Mouse (Mus musculus): ENCODE results near the gene Foxp1. TPM values are rescaled to one million over a fixed set of nuclear protein-coding genes. Genes with fewer than 3 reads are reported as not detected.

The Foxp1 gene
- polyA plus RNA-seq, 1 experiment: 17.7 TPM

DNA sequence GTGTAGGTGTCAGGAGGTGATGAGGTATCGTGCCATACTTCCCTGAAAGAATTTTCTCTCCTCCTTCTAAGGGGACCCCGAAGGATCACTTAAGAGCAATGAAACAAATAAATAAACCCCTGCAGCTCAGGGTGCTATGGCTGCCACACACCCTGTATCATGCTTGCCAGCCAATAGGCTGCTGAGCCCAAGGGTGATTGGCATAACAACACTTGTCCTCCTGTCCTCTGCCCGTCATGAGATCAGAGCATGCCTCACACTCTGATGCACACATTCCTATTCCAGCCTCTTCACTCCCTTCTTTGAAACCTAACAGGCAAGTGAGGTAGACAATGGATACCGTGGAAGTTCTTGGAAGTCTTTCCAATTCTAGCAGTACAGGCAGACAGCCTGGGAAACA lies 526.8 kb downstream of the Foxp1 start:
- no peak overlapping the region for H3K4me3 ChIP-seq
- peaks cover 67% of the 10 kb centered on the region for H3K79me2 ChIP-seq (ENCODE audit: control insufficient read depth, insufficient read depth)
- peaks cover 1% of the 10 kb centered on the region for H3K36me3 ChIP-seq (ENCODE audit: control insufficient read depth, insufficient read depth)
- TF ChIP-seq CEBPB (IDR thresholded peaks at IDR 0.05; ENCODE audit: insufficient read depth, poor library complexity, severe bottlenecking): no peak
- TF ChIP-seq E2F4 (IDR thresholded peaks at IDR 0.05; ENCODE audit: insufficient read depth): no peak
- no peak for TF ChIP-seq REST (IDR thresholded peaks at IDR 0.05; ENCODE audit: insufficient read depth, insufficient read length)
- TF ChIP-seq SRF (IDR thresholded peaks at IDR 0.05; ENCODE audit: control insufficient read depth, insufficient read length, low read depth): no peak
- TF ChIP-seq POLR2AphosphoS2 (IDR thresholded peaks at IDR 0.05; ENCODE audit: insufficient read length, low read depth): no peak
- no peak for TF ChIP-seq USF1 (IDR thresholded peaks at IDR 0.05; ENCODE audit: low read depth)
- no peak for TF ChIP-seq TCF3 (IDR thresholded peaks at IDR 0.05; ENCODE audit: insufficient read length, low read depth)
- TF ChIP-seq MYOD1 (IDR thresholded peaks at IDR 0.05; ENCODE audit: control insufficient read depth in 1 of 3, insufficient read length in 2 of 3, low read depth in 2 of 3): no peak
- TF ChIP-seq TCF12 (IDR thresholded peaks at IDR 0.05; ENCODE audit: insufficient read depth, poor library complexity, severe bottlenecking): no peak
- no peak for TF ChIP-seq MYOG (IDR thresholded peaks at IDR 0.05; ENCODE audit: control insufficient read depth in 1 of 3, insufficient read depth in 1 of 3, insufficient read length in 2 of 3, low read depth in 2 of 3)
- no peak for TF ChIP-seq POLR2A (IDR thresholded peaks at IDR 0.05; ENCODE audit: insufficient read length, low read depth)
- TF ChIP-seq MAX (IDR thresholded peaks at IDR 0.05; ENCODE audit: low read depth): no peak
- H3K4me2 ChIP-seq (ENCODE audit: low read depth): no peak overlapping the region
- H3ac ChIP-seq (ENCODE audit: control insufficient read depth, insufficient read length): no peak overlapping the region
- no peaks in the 10 kb centered on the region for H3K27me3 ChIP-seq (ENCODE audit: control insufficient read depth, insufficient read depth, insufficient read length)

DNA sequence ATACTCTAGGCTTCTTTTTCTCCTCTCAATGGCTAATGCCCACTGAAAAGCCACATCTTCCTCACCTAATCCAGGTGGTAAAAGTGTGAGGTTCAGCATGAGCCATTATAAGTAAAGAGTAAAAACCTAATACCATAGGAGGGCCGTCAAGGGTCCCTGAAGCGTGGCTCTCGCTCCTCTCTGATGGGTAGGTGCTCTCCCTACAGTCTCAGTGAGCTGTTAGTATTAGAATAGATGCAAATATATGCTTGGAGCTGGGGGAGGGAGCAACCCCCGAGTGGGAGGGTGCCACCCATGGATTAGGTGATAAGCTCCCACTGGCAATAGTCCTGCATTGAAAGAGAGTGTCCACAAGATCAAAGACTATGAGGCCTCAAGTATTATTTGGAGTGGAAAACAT lies 527.6 kb downstream of the Foxp1 start:
- Histone ChIP-seq H3K4me2 (ENCODE audit: low read depth) (no peak overlapping the region), H3ac (ENCODE audit: control insufficient read depth, insufficient read length) (no peak overlapping the region), H3K27me3 (ENCODE audit: control insufficient read depth, insufficient read depth, insufficient read length) (no peaks in the 10 kb centered on the region), H3K4me3 (no peak overlapping the region), H3K79me2 (ENCODE audit: control insufficient read depth, insufficient read depth) (peaks cover 67% of the 10 kb centered on the region), H3K36me3 (ENCODE audit: control insufficient read depth, insufficient read depth) (no peaks in the 10 kb centered on the region)
- TF ChIP-seq E2F4 (IDR thresholded peaks at IDR 0.05; ENCODE audit: insufficient read depth) (no peak), REST (IDR thresholded peaks at IDR 0.05; ENCODE audit: insufficient read depth, insufficient read length) (no peak), MYOG (IDR thresholded peaks at IDR 0.05; ENCODE audit: control insufficient read depth in 1 of 3, insufficient read depth in 1 of 3, insufficient read length in 2 of 3, low read depth in 2 of 3) (no peak), MAX (IDR thresholded peaks at IDR 0.05; ENCODE audit: low read depth) (no peak), MYOD1 (IDR thresholded peaks at IDR 0.05; ENCODE audit: control insufficient read depth in 1 of 3, insufficient read length in 2 of 3, low read depth in 2 of 3) (no peak)

DNA sequence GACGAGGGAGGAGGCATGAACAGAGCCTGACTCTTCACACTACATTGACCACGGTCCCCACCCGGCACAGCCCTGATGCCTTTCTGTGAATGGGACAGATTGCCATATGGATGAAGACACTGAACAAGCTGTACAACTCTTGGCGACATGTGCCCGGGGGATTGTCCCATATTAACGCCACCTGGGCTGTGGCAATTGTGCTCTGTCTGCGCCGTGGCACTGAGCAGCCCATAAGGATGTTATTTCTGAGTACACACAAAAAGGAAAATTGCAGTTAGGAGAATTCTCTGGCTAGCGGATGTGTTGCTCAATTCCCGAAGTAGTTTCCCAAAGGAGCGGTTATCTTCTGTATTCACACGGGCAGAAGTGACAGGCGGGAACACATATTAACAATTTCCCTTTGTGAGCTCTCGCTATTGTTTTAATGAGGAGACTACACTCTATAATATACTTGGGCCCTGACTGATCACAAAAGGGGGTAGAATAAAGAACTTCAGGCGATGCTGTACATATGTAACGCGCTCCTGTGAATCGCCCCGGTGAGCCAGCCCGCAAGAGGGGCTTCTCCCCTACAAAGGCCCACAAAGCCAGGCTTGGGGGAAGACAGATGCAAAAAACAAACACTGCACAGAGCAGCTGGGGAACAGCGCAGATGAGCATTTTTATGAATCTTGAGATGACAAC lies 528.3 kb downstream of the Foxp1 start:
- Histone ChIP-seq H3K36me3 (ENCODE audit: control insufficient read depth, insufficient read depth) (no peaks in the 10 kb centered on the region), H3ac (ENCODE audit: control insufficient read depth, insufficient read length) (no peak overlapping the region), H3K27me3 (ENCODE audit: control insufficient read depth, insufficient read depth, insufficient read length) (no peaks in the 10 kb centered on the region), H3K4me2 (ENCODE audit: low read depth) (no peak overlapping the region), H3K79me2 (ENCODE audit: control insufficient read depth, insufficient read depth) (peaks cover 63% of the 10 kb centered on the region), H3K4me3 (no peak overlapping the region)
- no peak for TF ChIP-seq MAX (IDR thresholded peaks at IDR 0.05; ENCODE audit: low read depth)
- TF ChIP-seq TCF3 (IDR thresholded peaks at IDR 0.05; ENCODE audit: insufficient read length, low read depth): no peak
- no peak for TF ChIP-seq REST (IDR thresholded peaks at IDR 0.05; ENCODE audit: insufficient read depth, insufficient read length)
- TF ChIP-seq TCF12 (IDR thresholded peaks at IDR 0.05; ENCODE audit: insufficient read depth, poor library complexity, severe bottlenecking): no peak
- no peak for TF ChIP-seq USF1 (IDR thresholded peaks at IDR 0.05; ENCODE audit: low read depth)
- no peak for TF ChIP-seq POLR2AphosphoS2 (IDR thresholded peaks at IDR 0.05; ENCODE audit: insufficient read length, low read depth)
- TF ChIP-seq SRF (IDR thresholded peaks at IDR 0.05; ENCODE audit: control insufficient read depth, insufficient read length, low read depth): no peak
- no peak for TF ChIP-seq MYOG (IDR thresholded peaks at IDR 0.05; ENCODE audit: control insufficient read depth in 1 of 3, insufficient read depth in 1 of 3, insufficient read length in 2 of 3, low read depth in 2 of 3)
- no peak for TF ChIP-seq POLR2A (IDR thresholded peaks at IDR 0.05; ENCODE audit: insufficient read length, low read depth)
- TF ChIP-seq MYOD1 (IDR thresholded peaks at IDR 0.05; ENCODE audit: control insufficient read depth in 1 of 3, insufficient read length in 2 of 3, low read depth in 2 of 3): no peak
- TF ChIP-seq CEBPB (IDR thresholded peaks at IDR 0.05; ENCODE audit: insufficient read depth, poor library complexity, severe bottlenecking): no peak
- no peak for TF ChIP-seq E2F4 (IDR thresholded peaks at IDR 0.05; ENCODE audit: insufficient read depth)

DNA sequence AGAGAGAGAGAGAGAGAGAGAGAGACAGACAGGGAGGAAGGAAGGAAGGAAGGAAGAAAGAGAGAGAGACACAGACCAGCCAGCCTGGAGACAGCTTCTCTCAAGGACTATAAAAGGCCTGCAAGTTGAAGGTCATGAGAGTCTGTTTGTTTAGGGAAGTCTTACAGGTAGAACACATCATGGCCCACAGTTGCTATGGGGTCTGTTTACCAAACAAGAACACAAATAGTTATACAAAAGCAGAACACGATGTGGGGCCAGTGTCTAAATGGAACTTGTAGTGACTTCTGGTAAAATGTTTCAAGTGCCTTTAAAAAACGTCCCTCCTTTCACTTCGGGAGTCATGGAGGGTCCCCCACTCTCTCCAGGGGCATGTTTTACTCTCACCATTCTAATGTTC lies 529.3 kb downstream of the Foxp1 start:
- no peaks in the 10 kb centered on the region for H3K27me3 ChIP-seq (ENCODE audit: control insufficient read depth, insufficient read depth, insufficient read length)
- H3K79me2 ChIP-seq (ENCODE audit: control insufficient read depth, insufficient read depth): peaks cover 60% of the 10 kb centered on the region
- H3ac ChIP-seq (ENCODE audit: control insufficient read depth, insufficient read length): no peak overlapping the region
- no peak overlapping the region for H3K4me3 ChIP-seq
- no peak for TF ChIP-seq MYOD1 (IDR thresholded peaks at IDR 0.05; ENCODE audit: control insufficient read depth in 1 of 3, insufficient read length in 2 of 3, low read depth in 2 of 3)
- TF ChIP-seq MAX (IDR thresholded peaks at IDR 0.05; ENCODE audit: low read depth): no peak
- no peak for TF ChIP-seq MYOG (IDR thresholded peaks at IDR 0.05; ENCODE audit: control insufficient read depth in 1 of 3, insufficient read depth in 1 of 3, insufficient read length in 2 of 3, low read depth in 2 of 3)
- TF ChIP-seq E2F4 (IDR thresholded peaks at IDR 0.05; ENCODE audit: insufficient read depth): no peak
- TF ChIP-seq TCF3 (IDR thresholded peaks at IDR 0.05; ENCODE audit: insufficient read length, low read depth): no peak
- no peak for TF ChIP-seq REST (IDR thresholded peaks at IDR 0.05; ENCODE audit: insufficient read depth, insufficient read length)
- no peak for TF ChIP-seq CEBPB (IDR thresholded peaks at IDR 0.05; ENCODE audit: insufficient read depth, poor library complexity, severe bottlenecking)
- TF ChIP-seq SRF (IDR thresholded peaks at IDR 0.05; ENCODE audit: control insufficient read depth, insufficient read length, low read depth): no peak
- no peak for TF ChIP-seq POLR2A (IDR thresholded peaks at IDR 0.05; ENCODE audit: insufficient read length, low read depth)
- no peak for TF ChIP-seq POLR2AphosphoS2 (IDR thresholded peaks at IDR 0.05; ENCODE audit: insufficient read length, low read depth)
- no peak for TF ChIP-seq USF1 (IDR thresholded peaks at IDR 0.05; ENCODE audit: low read depth)
- peak overlapping the region; percentile 20 for H3K4me2 ChIP-seq (ENCODE audit: low read depth)
- no peaks in the 10 kb centered on the region for H3K36me3 ChIP-seq (ENCODE audit: control insufficient read depth, insufficient read depth)
